Mouse (Mus musculus) kidney, postnatal 14 days (tissue): ENCODE data around the gene Arpc5l.

Experiments
- DNase-seq: peaks from one replicate; pipeline ENCODE4 v3.0.0; 2022; ENCODE audit warnings: mixed read lengths

The Arpc5l gene

GRCm38 (mm10) chr2:39004880-39005435 is at the start of gene Arpc5l:
Gene Arpc5l (plus strand): TSS chr2:39005348.
- peak; percentile 95 for DNase-seq

GRCm38 (mm10) chr2:38956062-38956461 is 49.1 kb upstream of the Arpc5l start:
- DNase-seq = no peak

DNA sequence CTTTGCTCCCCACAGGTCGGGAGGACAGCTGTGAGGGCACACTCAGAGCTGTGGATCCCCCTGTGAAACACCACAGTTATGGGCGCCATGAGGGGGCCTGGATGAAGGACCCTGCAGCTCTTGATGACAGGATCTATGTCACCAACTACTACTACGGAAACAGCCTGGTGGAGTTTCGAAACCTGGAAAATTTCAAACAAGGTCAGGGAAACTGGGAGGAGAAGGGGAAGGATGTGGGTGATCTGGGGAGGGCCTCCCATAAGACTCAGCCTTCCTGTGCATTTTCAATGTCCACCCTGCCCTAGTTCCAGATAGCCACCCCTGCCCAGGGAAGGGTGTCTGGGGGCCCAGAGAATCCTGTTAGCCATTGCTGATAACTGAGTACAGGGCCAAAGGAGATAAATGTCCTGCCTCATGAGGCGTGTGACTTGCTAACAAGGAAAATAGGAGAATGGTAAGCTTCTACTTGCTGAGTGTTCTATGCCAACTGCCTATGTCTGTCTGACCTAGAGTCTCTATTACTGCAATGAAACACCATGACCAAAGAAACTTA is 47.4 kb upstream of the Arpc5l start:
- DNase-seq = no peak

DNA sequence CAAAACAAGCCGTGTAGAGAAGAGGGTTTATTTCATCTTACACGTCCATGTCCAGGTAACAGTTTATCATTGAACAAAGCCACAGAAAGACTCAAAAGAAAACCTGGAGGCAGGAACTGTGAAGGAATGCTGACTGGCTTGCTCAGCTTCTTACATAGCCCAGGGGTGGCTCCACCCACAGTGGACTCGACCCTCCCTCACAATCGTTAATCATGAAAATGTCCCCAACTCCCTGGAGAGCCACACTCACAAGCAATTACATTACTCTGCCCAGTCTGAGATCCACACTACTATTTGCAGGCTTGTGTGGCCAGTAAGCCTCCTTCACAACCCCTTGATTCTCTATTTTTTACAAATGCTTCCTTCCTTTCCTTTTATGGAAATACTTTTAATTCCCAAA is 41.0 kb upstream of the Arpc5l start:
- DNase-seq = peak; percentile 17

- no peak for DNase-seq
These were observed 35.5 kb upstream of the Arpc5l start for GRCm38 (mm10) chr2:38969650-38970049.

DNA sequence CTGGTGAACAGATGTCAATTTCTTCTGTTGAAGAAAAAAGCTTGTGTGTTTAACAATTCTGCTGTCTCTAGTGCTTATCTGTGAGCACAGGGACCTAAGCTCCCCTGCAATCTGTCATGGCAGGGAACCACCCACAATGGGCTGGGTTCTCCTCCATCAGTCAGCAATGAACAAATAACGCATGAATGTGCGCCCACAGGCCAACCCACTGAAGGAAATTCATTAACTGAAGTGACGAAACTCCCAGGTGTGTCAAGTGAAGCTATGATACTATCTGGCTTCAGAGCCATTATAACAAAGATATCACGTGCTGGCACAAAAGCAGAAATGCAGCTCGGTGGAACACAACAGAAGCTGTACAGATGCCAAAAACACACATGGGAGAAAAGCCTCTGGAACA is 35.1 kb upstream of the Arpc5l start:
- no peak for DNase-seq

DNA sequence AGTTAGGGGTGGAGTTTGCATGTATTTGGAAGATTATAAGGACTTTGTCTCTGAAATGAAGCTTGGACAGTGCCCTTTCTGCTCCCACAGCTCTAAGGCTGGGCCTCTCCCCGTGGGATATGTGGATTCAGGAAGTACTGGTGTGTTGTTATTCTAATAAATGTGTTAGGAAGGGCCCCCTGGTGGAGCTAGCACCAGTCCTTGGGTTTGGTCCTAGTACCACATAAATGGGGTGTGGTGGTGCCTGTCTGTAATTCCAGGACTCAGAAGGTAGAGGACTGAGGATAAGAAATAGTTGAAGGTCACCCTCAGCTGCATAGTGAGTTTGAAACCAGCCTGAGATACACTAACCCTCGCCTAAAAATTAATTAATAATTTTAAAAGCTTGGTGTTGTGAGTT is 31.9 kb upstream of the Arpc5l start:
- DNase-seq = no peak

DNA sequence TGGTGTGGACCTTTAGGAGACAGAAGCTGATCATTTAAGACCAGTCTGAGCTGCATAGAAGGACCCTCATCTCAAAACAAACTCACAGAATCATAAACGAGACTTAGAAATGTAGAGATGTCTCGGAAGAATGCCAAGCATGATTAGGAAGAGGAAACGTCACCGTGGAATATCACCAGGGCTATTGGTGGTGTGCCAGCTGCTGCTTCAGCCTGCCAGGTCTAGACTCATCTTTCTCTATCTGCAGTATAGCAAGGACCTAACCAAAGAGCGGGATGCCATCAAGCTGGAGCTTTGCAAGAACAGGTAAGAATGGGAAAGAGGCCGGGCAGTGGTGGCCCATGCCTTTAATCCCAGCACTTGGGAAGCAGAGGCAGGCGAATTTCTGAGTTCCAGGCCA is 31.4 kb upstream of the Arpc5l start:
- no peak for DNase-seq

DNA sequence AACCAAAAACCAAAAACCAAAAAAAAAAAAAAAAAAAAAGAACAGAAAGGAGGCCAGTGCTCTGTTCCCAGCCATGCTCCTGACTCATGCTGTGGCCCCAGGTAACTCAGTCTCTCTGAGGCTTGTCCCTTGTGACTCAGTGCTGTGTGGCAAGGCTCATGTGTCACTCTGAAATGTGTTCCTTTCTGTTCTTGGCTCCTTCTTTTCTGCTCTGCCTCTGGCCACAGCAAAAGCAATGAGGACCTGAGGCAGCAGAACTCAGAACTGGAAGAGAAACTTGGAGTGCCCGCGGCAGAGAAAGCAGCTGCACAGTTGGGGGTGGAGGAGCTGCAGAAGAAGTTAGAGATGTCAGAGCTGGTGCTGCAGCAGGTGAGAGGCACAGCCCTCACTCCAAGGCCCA is 31.0 kb upstream of the Arpc5l start:
- no peak for DNase-seq

DNA sequence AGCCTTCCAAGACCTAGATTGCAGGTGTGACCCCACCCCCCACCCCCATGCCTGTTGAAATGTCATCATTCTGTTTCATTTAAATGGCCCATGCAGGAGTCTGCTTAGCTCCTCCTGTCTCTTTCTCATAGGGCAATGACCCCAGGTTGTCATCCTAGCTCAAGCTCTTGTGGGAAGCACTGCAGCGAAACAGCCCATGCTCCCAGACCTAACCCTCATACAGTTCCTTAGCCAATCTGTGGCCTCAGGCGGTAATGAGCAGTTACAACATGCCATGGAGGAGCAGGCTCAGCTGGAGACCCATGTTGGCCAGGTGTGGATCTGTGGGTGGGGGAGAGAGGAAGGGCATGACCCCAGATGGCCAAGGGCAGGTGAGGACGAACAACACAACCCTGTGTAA is 30.0 kb upstream of the Arpc5l start:
- no peak for DNase-seq

DNA sequence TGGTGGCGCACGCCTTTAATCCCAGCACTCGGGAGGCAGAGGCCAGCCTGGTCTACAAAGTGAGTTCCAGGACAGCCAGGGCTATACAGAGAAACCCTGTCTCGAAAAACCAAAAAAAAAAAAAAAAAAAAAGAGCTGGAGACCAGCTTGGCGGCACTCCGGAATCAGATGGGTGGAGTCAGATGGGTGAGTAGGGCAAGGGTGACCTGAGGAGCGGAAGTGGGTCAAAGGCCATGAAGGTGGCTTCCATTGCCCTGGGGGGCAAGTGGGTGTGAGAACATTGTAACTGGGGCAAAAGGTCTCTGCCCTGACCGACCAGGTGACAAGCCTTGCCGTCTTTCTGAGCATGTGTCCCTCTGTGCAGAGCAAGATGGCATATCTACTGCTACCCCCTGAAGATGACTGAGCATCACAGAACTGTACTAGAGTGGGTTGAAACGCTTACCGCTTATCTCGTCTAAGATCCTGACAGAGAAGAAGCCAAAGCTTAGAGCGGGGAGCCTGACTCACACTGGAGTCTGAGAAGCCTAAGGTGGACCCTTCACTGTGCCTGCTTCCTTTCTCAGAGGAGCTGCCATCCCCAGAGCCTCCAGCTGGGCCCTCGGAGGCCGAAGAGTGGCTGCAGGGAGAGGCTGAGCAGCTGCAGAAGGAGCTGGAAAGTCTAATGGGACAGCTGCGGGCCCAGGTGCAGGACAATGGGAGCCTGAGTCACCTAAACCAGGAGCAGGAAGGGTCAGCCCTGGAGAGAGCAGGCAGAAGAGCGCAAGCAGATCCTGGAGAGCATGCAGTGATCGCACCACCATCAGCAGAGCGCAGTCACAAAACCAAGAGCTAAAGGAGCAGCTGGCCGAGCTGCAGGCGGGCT is 29.0 kb upstream of the Arpc5l start:
- no peak for DNase-seq

GRCm38 (mm10) chr2:38977837-38978236 is 27.3 kb upstream of the Arpc5l start:
- DNase-seq = no peak

DNA sequence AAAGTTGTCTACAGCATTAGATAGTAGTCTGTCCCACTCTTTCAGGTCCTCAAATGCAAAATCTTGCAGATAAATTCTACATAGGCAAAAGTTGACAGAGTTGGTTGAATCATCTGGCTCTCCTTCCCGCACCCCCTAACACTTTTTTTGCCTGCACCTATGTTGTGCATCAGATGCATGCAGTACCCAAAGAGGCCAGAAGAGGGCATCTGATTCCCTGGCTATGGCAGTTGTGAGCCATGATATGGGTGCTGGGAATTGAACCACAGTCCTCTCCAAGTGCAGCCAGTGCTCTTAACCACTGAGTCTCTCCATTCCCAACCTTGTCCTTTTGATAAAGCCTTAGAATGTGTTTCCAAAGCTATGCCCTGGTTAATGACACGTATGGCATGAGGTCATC is 21.7 kb upstream of the Arpc5l start:
- DNase-seq = no peak

DNA sequence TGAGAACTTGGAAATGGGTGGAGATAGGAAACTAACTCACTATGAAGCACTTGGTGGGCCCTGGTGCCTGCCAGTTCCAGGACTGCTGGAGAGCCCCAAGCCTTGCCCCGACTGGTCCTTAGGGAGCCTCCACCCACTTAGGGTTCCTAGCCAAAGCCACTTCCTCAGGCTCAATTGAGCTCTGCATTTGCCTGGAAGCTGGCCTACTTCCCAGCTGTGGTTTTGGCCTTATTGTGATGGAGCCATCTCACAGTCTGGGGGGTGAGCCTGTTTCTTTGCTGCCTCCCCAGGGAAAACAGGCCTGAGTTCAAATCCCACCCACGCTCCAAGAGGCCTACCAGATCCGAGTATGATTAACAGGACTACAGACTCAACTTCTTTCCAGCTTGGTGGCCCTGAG is 18.6 kb upstream of the Arpc5l start:
- DNase-seq = peak; percentile 57

DNA sequence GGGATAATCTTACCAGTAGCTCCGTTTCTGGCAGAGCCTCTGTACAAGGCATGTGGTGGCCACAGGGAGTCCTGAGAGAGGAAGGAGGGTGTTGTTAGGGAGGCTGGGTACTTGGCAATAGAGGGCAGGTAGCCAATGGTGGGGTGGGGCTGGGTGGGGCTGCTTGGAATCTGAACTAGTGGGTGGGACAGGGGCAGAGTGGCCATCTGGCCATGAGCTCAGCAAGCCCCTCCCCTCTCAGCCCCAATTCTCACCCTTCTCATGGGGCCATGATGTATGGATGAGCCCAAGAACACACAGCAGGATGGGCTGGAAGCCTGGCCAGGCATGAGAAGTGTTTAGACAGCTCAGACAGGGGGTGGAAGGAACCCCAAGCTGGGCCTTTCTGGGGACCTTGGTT is 17.8 kb upstream of the Arpc5l start:
- no peak for DNase-seq

GRCm38 (mm10) chr2:38987803-38988510 is 17.2 kb upstream of the Arpc5l start:
- no peak for DNase-seq

DNA sequence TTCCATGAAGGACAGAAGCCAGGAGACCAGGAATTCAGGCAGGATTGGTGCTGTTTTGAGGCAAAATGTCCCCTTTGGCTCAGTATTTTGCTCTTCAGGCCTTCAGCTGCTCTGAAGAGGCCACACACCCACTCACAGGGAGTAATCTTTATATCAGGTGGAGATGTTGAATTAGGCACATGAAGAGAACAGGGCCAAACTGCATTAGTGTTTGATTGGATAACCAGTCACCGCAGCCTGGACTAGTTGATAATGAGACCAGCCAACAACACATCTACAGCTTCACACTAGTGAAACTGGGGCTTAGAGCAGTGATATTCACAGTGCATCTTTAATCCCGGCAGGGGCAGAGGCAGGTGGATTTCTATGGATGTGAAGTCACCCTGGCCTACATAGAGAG is 16.2 kb upstream of the Arpc5l start:
- no peak for DNase-seq

DNA sequence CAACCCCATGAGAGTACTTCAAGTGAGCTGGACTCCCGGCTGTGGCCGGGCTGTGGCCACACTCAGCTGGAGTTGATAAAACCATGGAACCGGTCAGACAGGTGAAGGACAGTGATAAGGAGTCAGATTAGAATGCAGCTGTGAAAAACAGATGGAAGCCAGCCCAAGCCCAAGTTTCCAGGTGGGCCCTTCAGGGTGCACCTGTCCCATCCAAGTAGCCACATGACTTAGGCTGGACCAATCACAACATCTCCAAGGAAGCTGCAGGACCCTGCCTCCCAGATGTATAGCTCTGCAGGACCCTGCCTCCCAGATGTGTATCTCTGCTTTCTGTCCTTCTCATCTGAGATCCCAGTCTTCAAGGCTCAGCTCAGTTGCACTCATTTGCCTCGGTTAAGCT is 13.1 kb upstream of the Arpc5l start:
- DNase-seq = no peak

DNA sequence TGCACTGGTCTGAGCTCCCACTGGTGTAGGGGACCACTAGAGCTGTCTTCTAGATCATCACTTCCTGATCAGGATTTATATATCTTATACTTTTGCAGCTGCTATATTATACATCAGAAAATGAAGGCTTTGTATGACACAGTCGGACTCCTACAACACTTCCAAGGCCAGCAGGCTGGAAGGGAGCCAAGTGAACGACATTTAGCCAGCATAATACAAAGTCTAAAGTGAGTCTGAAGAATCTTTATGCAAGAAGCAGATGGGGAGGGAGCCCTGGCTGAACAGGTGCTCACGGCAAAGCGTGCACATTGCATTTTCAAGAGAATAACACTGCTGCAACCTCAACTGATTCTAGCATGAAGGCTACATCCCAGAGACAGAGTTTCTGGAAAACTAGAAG is 12.7 kb upstream of the Arpc5l start:
- DNase-seq = peak; percentile 65

DNA sequence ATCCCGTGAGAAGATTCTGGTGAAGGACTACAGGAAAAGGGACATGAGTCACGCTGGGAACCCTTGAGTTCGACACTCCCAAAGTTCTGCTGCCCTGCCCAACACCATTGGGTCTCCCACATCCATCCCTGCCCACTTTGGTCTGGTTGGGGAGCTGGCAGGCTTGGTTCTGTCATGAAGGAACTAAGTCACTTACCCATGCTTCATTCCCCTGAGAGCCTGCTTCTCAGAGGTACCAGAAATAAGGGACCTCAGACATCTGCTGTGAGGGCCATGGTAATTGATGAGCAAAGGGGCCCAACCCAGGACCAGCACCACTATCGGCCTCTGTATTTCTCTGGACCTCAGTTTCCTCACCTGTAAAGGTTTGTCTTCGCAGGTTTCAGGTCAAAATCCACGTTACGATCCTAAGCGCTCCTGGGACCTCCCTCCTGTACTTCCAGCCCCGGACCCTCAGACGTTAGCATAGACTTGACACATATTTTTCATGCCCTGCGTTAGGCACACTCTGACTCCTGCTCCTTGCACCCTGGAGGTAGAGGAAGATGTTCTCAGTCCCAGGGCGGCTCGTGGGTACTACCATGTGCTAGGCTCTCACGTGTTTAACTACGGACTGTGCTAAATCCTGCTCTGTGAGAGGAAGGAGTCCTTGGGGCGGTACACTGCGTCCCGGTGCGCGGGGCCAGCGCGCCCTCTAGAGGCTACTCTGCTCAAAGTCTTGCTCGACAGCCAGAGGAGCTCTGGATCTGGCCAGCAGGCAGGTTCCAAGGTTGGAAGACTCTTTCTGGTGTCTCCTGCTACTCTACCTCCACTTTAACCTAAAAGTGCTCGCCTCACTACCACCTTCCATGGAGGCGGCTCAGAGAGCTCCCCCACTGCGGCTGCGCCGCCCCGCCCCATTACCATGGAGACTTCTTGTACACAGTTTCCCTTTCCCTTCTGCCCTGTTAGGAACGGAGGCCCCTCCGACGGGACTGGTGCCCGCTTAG is 7.5 kb upstream of the Arpc5l start, which contains the start of gene Wdr38:
TSS of gene Wdr38 (plus strand) at position 91 of the 989 bp plus-strand sequence.
- peak; percentile 91 for DNase-seq

DNA sequence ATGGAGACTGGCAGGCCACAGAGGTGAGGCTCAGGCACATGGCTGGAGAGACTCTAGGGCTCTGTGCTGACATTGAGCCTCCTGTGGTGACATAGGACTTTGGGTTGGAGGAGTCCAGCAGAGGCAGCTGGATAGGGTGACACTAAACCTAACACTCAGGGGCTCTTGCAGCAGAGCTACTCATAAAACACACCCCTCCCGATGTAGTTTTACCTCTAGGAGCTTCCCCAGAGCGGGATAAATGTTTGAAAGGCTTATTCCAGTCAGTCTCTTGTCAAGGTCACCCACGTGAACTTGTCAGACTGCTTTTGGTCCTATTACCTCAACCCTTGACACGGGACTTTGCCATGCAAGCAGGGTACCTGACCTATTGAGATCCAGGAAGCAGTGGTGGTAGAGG is 5.8 kb upstream of the Arpc5l start:
- no peak for DNase-seq

DNA sequence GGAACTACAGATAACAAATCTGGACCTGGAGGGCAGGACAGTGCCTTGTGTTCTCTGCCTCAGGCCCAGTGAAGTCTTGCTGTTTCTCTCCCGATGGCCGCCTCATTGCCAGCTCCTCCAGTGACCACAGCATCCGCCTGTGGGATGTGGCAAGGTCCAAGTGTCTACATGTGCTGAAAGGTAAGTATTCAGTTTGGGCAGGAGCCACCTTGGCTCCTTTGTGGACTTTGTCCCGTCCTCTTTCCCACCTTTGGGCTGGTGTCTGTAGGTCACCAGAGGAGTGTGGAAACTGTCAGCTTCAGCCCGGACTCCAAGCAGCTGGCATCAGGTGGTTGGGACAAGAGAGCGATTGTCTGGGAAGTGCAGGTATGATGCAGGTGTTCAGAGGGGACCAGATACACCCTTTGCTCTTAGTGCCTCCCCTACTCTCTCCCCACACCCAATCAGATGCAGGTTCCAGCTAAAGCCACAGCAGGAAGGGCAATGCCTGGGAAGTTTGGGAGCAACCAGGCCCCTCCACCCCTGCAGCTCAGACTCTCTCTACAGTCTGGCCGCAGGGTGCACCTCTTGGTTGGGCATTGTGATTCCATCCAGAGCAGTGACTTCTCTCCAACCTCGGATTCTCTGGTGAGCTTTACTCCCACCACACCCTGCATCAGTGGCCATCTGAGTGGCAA is 5.1 kb upstream of the Arpc5l start:
- DNase-seq = no peak
